Mouse (Mus musculus) left cerebral cortex, postnatal 14 days (tissue): ENCODE data around the gene Gpatch1. TPM values are rescaled to one million over a fixed set of nuclear protein-coding genes. Genes with fewer than 3 reads are reported as not detected.
A peak's percentile ranks its signal among the peaks of the same experiment; 100 is the strongest.
"Not testable (repeated sequence)": the region's sequence is repeated elsewhere in the genome, so short reads cannot be mapped to it uniquely, and the experiment has no call there.

Experiments
- DNase-seq, 2 experiments: peaks; one replicate each; pipeline ENCODE4 v3.0.0; 2021 to 2022; ENCODE audit warnings: low spot score in 2 of 2, mixed read lengths in 1 of 2
- intact Hi-C: fragments of 180-260 bp; cut with DNase I; formaldehyde crosslinking; loops from one replicate; pipeline ENCODE4 v1.15.1; 2025
- total RNA-seq, 2 experiments: library from RNA; stranded (reverse); gene quantifications; 2 replicates each; pipeline ENCODE4 v1.2.3; 2021

Gene Gpatch1
- total RNA-seq, 2 experiments from 2014 or later = 22.8 to 23.7 TPM

DNA sequence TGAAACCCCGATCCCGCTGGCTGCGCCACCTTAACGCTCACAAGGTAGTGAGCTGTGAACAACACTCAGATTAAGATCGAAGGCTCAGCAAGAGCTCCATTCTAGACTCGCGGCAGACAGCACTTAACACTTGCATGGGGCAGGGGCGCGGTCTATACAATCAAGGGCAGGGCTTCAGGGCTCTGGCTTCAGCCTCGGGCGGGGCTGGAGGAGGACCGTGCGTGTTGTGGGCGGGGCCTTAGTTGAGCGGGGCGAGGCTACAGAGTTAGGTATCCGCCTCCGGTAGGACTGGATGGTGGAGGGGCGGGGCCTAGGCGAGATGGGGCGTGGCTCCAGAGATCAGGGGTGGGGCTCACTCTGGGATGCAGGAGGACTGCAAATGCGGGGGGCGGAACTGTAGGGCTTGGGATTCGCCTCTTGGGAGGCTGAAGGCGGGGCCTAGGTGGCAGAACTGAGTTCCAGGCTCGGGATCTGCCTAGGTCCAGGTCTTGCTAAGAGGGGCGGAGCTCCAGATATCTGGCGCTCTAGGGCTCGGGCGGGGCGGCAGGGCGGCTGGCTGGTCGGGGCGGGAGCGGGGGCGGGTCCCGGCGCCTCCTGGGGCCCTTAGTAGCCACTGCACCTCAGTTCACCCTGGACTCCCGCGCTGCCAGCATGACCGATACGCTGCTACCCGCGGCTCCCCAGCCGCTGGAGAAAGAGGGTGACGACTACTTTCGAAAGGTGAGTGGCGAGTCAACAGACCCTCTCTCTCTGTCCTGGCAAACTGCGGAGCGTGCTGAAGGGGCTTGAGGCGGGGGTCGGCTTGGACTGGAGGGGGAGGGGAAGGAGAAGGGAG lies 15.7 kb upstream of the Gpatch1 start, which contains the start of gene Rhpn2:
Gene Rhpn2 (plus strand): TSS at position 479 of the 835 bp plus-strand sequence.
- peak; percentile 98 for DNase-seq
- intact Hi-C loops = no loop called here

DNA sequence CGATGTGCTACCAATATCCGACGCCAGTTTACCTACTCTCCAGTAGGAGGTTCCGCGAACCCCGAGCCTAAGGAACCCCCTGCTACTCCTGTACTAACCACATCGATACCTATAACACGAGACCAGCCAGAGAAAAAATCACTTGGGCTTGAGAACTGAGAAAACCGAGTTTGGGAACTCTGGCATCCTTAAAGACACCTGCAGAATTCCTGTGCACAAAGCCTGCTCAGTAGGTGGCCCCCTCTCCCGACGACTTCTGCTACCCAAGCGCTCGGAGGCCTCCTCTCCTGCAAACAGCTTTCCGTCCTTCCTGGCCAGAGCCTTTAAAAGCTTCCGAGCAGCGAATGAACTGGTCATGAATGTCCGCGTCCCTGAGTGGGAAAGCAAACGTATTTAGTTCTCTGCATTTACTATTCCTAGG lies 15.0 kb upstream of the Gpatch1 start:
- intact Hi-C loops = no loop called here
- DNase-seq = peak in 1 of 2 experiments; percentile 59

DNA sequence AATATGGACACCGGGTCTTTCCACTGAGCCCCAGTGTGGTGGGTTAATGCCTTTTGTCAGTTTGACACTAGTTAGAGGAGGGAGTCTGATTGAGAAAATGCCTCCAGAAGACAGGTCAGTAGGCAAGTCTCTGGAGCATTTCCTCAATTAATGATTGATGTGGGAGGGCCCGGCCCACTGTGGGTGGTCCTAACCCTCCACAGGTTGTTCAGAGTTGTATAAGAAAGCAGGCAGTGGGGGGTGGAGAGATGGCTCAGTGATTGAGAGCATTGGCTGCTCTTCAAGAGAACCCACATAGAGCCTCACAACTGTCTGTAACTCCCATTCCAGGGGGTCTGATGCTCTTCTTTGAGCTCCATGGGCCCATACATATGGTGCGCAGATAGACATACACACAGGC lies 13.3 kb upstream of the Gpatch1 start:
- intact Hi-C loops = no loop called here
- no peak for DNase-seq

GRCm38 (mm10) chr7:35322732-35323420 lies 4.6 kb upstream of the Gpatch1 start:
- intact Hi-C loops = no loop called here
- no peak for DNase-seq

GRCm38 (mm10) chr7:35322161-35322560 lies 3.9 kb upstream of the Gpatch1 start:
- intact Hi-C loops = no loop called here
- DNase-seq = no peak

DNA sequence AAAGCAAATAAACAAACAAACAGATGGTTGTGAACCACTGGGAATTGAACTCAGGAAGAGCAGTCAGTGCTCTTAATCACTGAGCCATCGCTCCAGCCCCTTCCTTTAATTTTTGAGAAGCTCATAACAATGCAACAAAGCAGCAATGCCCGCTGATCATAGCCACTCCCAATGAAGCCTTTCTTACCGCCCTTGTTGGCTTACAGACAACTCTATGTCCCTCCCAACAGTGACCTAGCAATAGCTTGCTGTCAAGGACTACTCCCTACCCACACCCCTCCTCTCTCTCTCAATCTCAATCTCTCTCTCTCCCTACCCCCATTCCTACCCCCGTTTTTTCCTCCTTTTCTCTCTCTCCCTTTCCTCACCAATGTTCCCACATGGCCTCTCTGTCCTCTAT lies 1.5 kb upstream of the Gpatch1 start:
- intact Hi-C loops = loop anchor here (5.0 kb wide), 1 partner anchor 73 kb away; no protein-coding TSS in a partner anchor

GRCm38 (mm10) chr7:35319221-35319620 lies 981 bp upstream of the Gpatch1 start:
- intact Hi-C loops = loop anchor here (5.0 kb wide), 1 partner anchor 73 kb away; no protein-coding TSS in a partner anchor
- DNase-seq = not testable (repeated sequence)

More for the DNA sequence above, 1.5 kb upstream of the Gpatch1 start:
- DNase-seq = no peak

GRCm38 (mm10) chr7:35314156-35314555 lies 4.1 kb downstream of the Gpatch1 start:
- no peak for DNase-seq
- intact Hi-C loops = no loop called here

DNA sequence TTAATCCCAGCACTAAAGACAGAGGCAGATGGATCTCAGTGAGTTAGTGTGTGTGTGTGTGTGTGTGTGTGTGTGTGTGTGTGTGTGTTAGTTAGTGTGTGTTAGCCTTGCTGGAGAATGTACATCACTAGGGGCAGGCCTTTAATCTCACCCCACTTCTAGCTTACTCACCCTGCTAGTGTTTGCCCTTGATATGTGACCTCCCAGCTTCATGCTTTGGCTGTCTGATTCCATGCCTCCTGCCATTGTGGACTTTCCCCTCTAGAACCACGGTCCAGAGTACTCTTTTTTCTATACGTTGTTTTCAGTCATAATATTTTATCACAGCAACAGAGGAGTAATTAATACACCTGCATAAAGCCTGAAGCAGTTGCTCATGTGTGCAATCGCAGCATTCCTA lies 7.0 kb downstream of the Gpatch1 start:
- DNase-seq = no peak
- intact Hi-C loops = no loop called here

DNA sequence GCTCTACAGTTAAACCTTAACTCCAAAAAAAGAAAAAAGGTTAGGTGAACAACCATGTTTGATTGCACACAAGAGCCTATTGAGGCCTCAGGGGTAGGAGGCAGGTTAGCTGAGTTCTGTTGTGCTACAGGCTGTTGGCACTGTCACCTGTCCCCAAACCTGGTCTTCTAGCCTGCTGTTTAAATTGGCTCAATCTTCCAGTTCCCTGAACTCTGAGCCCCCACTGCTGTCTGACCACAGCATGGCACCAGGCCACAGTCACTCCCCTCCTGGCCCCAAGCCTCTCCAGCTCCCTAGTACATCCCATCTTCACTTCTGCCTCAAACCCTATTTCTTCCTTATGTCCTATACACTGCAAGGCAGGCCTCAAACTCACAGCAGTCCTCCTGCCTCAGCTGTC lies 17.4 kb downstream of the Gpatch1 start:
- no peak for DNase-seq
- intact Hi-C loops = no loop called here

DNA sequence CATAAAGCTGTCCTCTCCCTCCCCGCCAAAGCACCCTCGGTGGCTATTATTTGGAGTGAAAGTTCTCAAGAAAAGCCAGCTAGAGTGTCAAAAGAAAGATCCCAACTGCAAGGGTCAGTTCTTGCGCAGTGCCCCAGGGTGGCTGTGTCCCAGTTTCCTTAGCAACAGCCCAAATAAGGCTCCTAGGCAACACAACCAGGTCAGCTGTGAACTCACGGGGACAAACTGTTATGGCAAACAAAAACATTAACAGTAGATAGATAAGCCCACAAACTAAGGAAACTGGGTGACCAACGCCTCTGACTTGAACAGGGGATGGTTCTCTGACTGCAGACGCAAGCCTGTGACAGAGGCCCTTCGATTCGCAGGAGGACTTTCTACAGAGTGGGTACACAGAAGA lies 18.6 kb downstream of the Gpatch1 start:
- intact Hi-C loops = loop anchor here (5.0 kb wide), 1 partner anchor 93 kb away; no protein-coding TSS in a partner anchor
- DNase-seq = peak; percentile 18 to 26

- intact Hi-C loops = loop anchor here (5.0 kb wide), 1 partner anchor 94 kb away; no protein-coding TSS in a partner anchor
- no peak for DNase-seq
Observed at GRCm38 (mm10) chr7:35297886-35298285, 20.4 kb downstream of the Gpatch1 start.

- no peak for DNase-seq
- intact Hi-C loops = loop anchor here (5.0 kb wide), 1 partner anchor 97 kb away; no protein-coding TSS in a partner anchor
Observed at GRCm38 (mm10) chr7:35295631-35296030, 22.6 kb downstream of the Gpatch1 start.

- DNase-seq = no peak
- intact Hi-C loops = no loop called here
Observed at GRCm38 (mm10) chr7:35293464-35293863, 24.8 kb downstream of the Gpatch1 start.

- intact Hi-C loops = no loop called here
- no peak for DNase-seq
Observed at GRCm38 (mm10) chr7:35278933-35279332, 39.3 kb downstream of the Gpatch1 start.

- intact Hi-C loops = no loop called here
- DNase-seq = peak; percentile 19 to 45
Observed at GRCm38 (mm10) chr7:35277433-35277832, 40.8 kb downstream of the Gpatch1 start.

GRCm38 (mm10) chr7:35269443-35270024 lies 48.7 kb downstream of the Gpatch1 start:
- peak in 1 of 2 experiments; percentile 12 for DNase-seq
- intact Hi-C loops = loop anchor here (10.0 kb wide), 2 partner anchors 595 to 865 kb away; no protein-coding TSS in a partner anchor

DNA sequence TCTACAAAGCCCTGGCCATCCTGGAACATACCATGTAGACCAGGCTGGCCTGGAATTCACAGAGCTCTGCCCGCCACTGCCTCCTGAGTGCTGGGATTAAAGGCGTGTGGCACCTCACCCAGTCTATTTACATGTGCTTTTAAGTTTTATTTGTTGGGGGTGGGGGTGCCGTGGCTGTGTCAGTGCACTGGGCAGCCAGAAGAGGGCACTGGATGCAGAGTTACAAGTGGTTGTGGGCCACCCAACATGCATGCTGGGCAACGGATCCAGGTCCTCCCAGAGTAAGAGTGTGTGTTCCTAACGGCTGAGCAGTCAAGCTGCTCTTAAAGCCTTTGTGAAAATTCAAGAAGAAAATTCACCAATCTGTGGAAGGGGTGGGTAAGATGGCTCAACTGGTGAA lies 50.4 kb downstream of the Gpatch1 start:
- intact Hi-C loops = loop anchor here (10.0 kb wide), 2 partner anchors 593 to 863 kb away; no protein-coding TSS in a partner anchor
- no peak for DNase-seq

- intact Hi-C loops = loop anchor here (10.0 kb wide), 2 partner anchors 592 to 862 kb away; no protein-coding TSS in a partner anchor
- no peak for DNase-seq
Observed at GRCm38 (mm10) chr7:35266666-35267065, 51.6 kb downstream of the Gpatch1 start.

DNA sequence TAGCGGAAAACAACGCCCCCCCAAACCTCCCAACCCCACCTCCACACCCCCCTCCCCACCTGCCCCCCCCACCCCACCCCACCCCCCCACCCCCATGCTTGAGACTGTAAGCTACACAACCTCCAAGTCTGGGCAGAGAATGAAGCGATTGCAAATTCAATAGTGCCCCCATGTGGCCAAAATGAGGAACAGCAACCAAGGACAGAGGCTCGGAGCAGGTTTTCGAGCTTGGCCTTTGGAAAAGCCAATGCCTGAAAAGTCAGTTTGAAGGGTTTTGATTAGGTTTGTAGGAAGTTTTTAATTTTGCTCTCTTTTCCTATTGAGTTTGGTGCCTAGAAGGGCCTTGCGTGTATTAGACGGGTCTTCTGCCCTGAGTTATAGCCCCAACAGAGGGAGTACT lies 53.5 kb downstream of the Gpatch1 start:
- intact Hi-C loops = loop anchor here (5.0 to 10.0 kb wide), 3 partner anchors 87 to 860 kb away; no protein-coding TSS in a partner anchor
- DNase-seq = peak; percentile 54 to 60
